Mouse (Mus musculus) MEL (cell line): ENCODE measurements around the gene Gm48551. TPM values are rescaled to one million over a fixed set of nuclear protein-coding genes. Genes with fewer than 3 reads are reported as not detected.

Experiments used
- DNase-seq: peaks from one replicate; pipeline ENCODE4 v3.0.0; 2011; ENCODE audit warnings: low read depth, low spot score
- H3K27ac ChIP-seq: 2 replicates; pipeline ENCODE4 v1.5.1; 2012; ENCODE audit warnings: low read depth, mild to moderate bottlenecking, control low read depth, low read length, moderate library complexity; ENCODE audit not compliant: control insufficient read depth
- H3K27me3 ChIP-seq, 2 experiments: fragments of 150-350 bp in 1 of 2; sonication (generic) in 1 of 2; 2 replicates each; pipeline ENCODE4 v1.6.1; 2012; ENCODE audit warnings: low read length in 2 of 2, mild to moderate bottlenecking in 2 of 2, improper control_type of control experiment in 1 of 2, moderate library complexity in 1 of 2; ENCODE audit not compliant: insufficient read depth in 2 of 2, control insufficient read depth in 1 of 2
- H3K36me3 ChIP-seq, 2 experiments: 2 replicates each; pipeline ENCODE4 v1.6.1; 2012 to 2014; ENCODE audit warnings: low read length in 2 of 2, improper control_type of control experiment in 1 of 2, inconsistent platforms in 1 of 2, mild to moderate bottlenecking in 1 of 2; ENCODE audit not compliant: insufficient read depth in 2 of 2, control insufficient read depth in 1 of 2
- H3K4me1 ChIP-seq, 2 experiments: fragments of 150-350 bp in 1 of 2; sonication (generic) in 1 of 2; 2 replicates each; pipeline ENCODE4 v1.6.1; 2012; ENCODE audit warnings: low read length in 2 of 2, improper control_type of control experiment in 1 of 2, mild to moderate bottlenecking in 1 of 2; ENCODE audit not compliant: insufficient read depth in 2 of 2, control insufficient read depth in 1 of 2
- H3K4me3 ChIP-seq, 2 experiments: fragments of 150-350 bp in 1 of 2; sonication (generic) in 1 of 2; 2 replicates each; pipeline ENCODE4 v1.5.1; 2012; ENCODE audit warnings: low read depth in 2 of 2, low read length in 2 of 2, mild to moderate bottlenecking in 2 of 2, moderate library complexity in 2 of 2, control low read depth in 1 of 2, improper control_type of control experiment in 1 of 2; ENCODE audit not compliant: control insufficient read depth in 1 of 2, insufficient read depth in 1 of 2
- H3K79me2 ChIP-seq: 2 replicates; pipeline ENCODE4 v1.6.1; 2012; ENCODE audit warnings: mild to moderate bottlenecking, low read length, moderate library complexity; ENCODE audit not compliant: control insufficient read depth, poor library complexity, insufficient read depth
- H3K9ac ChIP-seq: 2 replicates; pipeline ENCODE4 v1.6.1; 2012; ENCODE audit warnings: low read depth, mild to moderate bottlenecking, control low read depth, low read length, moderate library complexity; ENCODE audit not compliant: control insufficient read depth, poor library complexity, severe bottlenecking
- H3K9me3 ChIP-seq: fragments of 150-350 bp; sonication (generic); replicated peaks from 2 replicates; pipeline ENCODE4 v1.6.1; 2012; ENCODE audit warnings: mild to moderate bottlenecking, low read length, improper control_type of control experiment, moderate library complexity; ENCODE audit not compliant: insufficient read depth
- BHLHE40 ChIP-seq: IDR thresholded peaks from 2 replicates; pipeline ENCODE4 v1.6.1; 2012; ENCODE audit warnings: low read depth, mild to moderate bottlenecking, inconsistent platforms, low read length, improper control_type of control experiment, borderline replicate concordance
- E2F4 ChIP-seq: IDR thresholded peaks from 2 replicates; pipeline ENCODE4 v1.6.1; 2011; ENCODE audit warnings: low read depth, low read length, improper control_type of control experiment, borderline replicate concordance
- HCFC1 ChIP-seq: IDR thresholded peaks from 2 replicates; pipeline ENCODE4 v1.6.1; 2012; ENCODE audit warnings: low read depth, mild to moderate bottlenecking, inconsistent platforms, low read length, improper control_type of control experiment, moderate library complexity
- MAZ ChIP-seq: IDR thresholded peaks from 2 replicates; pipeline ENCODE4 v1.6.1; 2012; ENCODE audit warnings: low read depth, mild to moderate bottlenecking, inconsistent platforms, low read length, improper control_type of control experiment
- MYB ChIP-seq: IDR thresholded peaks from 2 replicates; pipeline ENCODE4 v1.6.1; 2011; ENCODE audit warnings: mild to moderate bottlenecking, low read depth, low read length, improper control_type of control experiment
- MYC ChIP-seq: IDR thresholded peaks from 2 replicates; pipeline ENCODE4 v1.6.1; 2011; ENCODE audit warnings: low read depth, mild to moderate bottlenecking, low read length, improper control_type of control experiment, moderate library complexity
- NELFE ChIP-seq: IDR thresholded peaks from 2 replicates; pipeline ENCODE4 v1.6.1; 2011; ENCODE audit warnings: low read depth, low read length, improper control_type of control experiment
- NRF1 ChIP-seq: IDR thresholded peaks from 2 replicates; pipeline ENCODE4 v1.6.1; 2014; ENCODE audit warnings: low read depth, mild to moderate bottlenecking, inconsistent platforms, low read length, improper control_type of control experiment, moderate library complexity; ENCODE audit not compliant: poor library complexity, insufficient read depth, severe bottlenecking
- POLR2A ChIP-seq, 2 experiments: IDR thresholded peaks; 2 replicates each; pipeline ENCODE4 v1.6.1; 2011 to 2012; ENCODE audit warnings: low read length in 2 of 2, mild to moderate bottlenecking in 2 of 2, control low read depth in 1 of 2, improper control_type of control experiment in 1 of 2, low read depth in 1 of 2, moderate library complexity in 1 of 2; ENCODE audit not compliant: control insufficient read depth in 1 of 2, insufficient read depth in 1 of 2, poor library complexity in 1 of 2
- POLR2AphosphoS2 ChIP-seq: IDR thresholded peaks from 2 replicates; pipeline ENCODE4 v1.6.1; 2011; ENCODE audit warnings: low read length, improper control_type of control experiment
- POLR2AphosphoS5 ChIP-seq: IDR thresholded peaks from 2 replicates; pipeline ENCODE4 v1.6.1; 2012; ENCODE audit warnings: low read depth, borderline replicate concordance, mild to moderate bottlenecking, inconsistent platforms, low read length, moderate library complexity, mixed read lengths
- SIN3A ChIP-seq: IDR thresholded peaks from 2 replicates; pipeline ENCODE4 v1.6.1; 2012; ENCODE audit warnings: low read length, improper control_type of control experiment, inconsistent platforms
- TAL1 ChIP-seq: IDR thresholded peaks from 2 replicates; pipeline ENCODE4 v1.6.1; 2012; ENCODE audit warnings: mild to moderate bottlenecking, inconsistent platforms, low read length, moderate library complexity, mixed read lengths
- UBTF ChIP-seq: IDR thresholded peaks from 2 replicates; pipeline ENCODE4 v1.6.1; 2012; ENCODE audit warnings: low read depth, mild to moderate bottlenecking, inconsistent platforms, low read length, improper control_type of control experiment, moderate library complexity, borderline replicate concordance; ENCODE audit not compliant: insufficient read depth
- USF1 ChIP-seq: IDR thresholded peaks from 2 replicates; pipeline ENCODE4 v1.6.1; 2014; ENCODE audit warnings: low read depth, mild to moderate bottlenecking, inconsistent platforms, low read length, improper control_type of control experiment, moderate library complexity
- ZC3H11A ChIP-seq: IDR thresholded peaks from 2 replicates; pipeline ENCODE4 v1.6.1; 2012; ENCODE audit warnings: low read depth, mild to moderate bottlenecking, inconsistent platforms, low read length, improper control_type of control experiment
- ZKSCAN1 ChIP-seq: IDR thresholded peaks from 2 replicates; pipeline ENCODE4 v1.6.1; 2012; ENCODE audit warnings: low read depth, mild to moderate bottlenecking, inconsistent platforms, low read length, improper control_type of control experiment, moderate library complexity
- polyA plus RNA-seq, 2 experiments: library from polyadenylated mRNA; stranded (reverse) in 1 of 2; unstranded in 1 of 2; fragments of >175 nt in 1 of 2; fragments of >200 nt in 1 of 2; gene quantifications; 2 replicates each; pipeline versions ENCODE4 v1.2.1 to v1.2.4; 2012; ENCODE audit warnings: low replicate concordance in 2 of 2, low read depth in 1 of 2; ENCODE audit not compliant: insufficient read length in 2 of 2, insufficient read depth in 1 of 2, missing spikeins in 1 of 2
- total RNA-seq: library from RNA; depleted of rRNA; stranded (reverse); fragments of 300-350 nt; gene quantifications from 2 replicates; pipeline ENCODE4 v1.2.3, GENCODE M21; 2012

The Gm48551 gene
- total and polyA plus RNA-seq, 3 experiments: 0.62 to 2.6 TPM; not detected in 1

DNA sequence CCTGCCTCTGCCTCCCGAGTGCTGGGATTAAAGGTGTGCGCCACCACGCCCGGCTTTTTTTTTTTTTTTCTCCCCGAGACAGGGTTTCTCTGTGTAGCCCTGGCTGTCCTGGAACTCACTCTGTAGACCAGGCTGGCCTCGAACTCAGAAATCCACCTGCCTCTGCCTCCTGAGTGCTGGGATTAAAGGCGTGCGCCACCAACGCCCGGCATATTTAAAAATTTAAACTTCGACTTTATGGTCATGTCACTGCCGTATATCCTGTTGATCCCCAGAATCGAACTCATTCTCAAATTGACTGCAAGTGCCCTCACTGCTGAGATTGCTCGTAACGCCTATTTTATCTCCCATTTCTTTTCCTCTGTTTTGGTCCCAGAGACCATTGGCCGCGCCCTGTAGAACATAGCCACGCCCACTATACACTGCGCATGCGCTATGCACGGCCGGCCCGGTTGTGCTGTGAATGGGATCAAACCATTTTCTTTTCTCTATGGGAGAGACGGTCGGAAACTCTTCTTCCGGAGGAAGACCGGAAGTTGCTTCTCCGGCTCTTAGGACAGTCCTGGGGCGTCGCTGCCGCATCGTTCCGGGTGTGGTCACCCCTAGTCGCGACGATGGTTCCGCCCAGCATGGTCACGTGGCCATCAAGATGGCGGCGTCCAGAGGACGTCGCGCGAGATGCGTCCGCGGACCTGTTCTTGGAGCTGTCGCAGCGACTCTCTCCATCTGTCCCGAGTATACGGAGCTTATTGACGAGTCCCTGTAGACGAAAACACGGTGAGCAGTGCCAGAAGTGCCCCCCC, at the start of gene Gm48551, which contains the start of gene Dohh (continued):
- TF ChIP-seq NELFE (peak; percentile 88), SIN3A (peak; percentile 99)

DNA sequence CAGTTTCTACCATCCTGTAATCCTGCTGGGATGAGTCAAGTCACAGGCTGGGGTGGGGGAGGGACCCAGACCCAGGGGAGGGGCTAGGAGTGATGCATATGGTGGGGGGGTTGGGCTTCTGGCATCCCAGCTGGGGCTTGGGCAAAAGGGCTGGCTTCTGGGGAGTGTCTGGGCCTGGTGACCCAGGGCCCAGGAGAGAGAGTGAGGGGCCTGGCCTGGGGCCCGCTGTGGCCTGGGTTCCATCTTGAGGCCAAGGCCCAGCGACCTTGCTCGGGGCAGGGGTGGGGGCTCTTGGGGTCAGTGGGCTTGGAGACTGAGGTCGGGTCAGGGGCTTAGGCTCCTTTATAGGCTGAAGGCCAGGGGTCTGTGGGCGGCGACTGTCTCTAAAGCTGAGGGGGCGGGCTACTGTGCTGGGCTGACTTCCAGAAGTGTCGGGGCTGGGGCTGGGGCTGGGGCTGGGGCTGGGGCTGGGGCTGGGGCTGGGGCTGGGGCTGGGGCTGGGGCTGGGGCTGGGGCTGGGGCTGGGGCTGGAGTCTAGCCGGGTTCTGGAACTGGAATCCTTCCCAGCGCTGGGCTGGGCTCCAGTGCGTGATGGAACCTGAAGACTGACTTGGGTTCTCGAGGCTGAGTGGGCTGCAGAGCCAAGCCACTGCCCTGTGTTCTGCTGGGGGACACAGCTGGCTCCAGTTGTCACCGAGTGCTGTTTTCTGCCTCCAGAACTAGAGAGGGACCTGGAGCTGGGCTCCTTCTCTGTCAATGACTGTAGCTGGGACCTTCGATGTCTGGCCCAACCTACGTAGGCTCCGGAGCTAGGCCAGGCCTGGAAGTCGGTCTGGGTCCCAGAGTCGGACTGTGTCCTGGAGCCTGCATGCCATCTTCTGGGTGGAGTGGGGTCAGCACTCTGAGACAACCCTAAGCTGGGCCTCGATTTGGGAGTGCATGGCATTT, 48.6 kb upstream of the Gm48551 start:
- H3K4me3 ChIP-seq: no peak overlapping the region
- no peaks in the 10 kb centered on the region for H3K36me3 ChIP-seq
- no peaks in the 10 kb centered on the region for H3K4me1 ChIP-seq
- H3K27ac ChIP-seq: no peak overlapping the region
- no peaks in the 10 kb centered on the region for H3K9me3 ChIP-seq
- no peaks in the 10 kb centered on the region for H3K79me2 ChIP-seq
- TF ChIP-seq POLR2A (IDR thresholded peaks at IDR 0.05; ENCODE audit: control insufficient read depth in 1 of 2, insufficient read depth in 1 of 2, low read depth in 1 of 2, low read length in 2 of 2, poor library complexity in 1 of 2): no peak
- H3K9ac ChIP-seq: no peak overlapping the region
- no peak for DNase-seq
- no peaks in the 10 kb centered on the region; a peak in 1 of 4 replicates for H3K27me3 ChIP-seq

DNA sequence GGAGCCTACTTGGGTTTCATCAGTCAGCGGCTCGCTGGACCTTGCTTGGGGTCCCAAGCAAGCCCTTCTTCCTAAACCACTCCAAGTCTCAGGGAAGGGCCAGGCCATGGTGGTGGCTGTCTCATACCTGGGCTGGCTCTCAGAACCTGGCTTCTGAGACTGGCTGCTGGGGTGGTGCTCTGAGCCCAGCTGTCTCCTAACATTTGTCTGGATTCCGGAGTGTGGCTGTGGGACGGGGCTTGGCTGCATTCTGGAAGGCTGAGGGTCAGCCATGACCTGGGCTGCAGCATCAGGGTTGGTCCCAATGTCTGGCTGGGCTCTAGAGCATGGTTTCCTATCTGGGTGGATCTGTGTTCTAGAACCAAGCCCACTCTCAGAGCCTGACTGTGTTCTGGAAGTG, 47.7 kb upstream of the Gm48551 start:
- Histone ChIP-seq H3K36me3 (no peaks in the 10 kb centered on the region), H3K79me2 (no peaks in the 10 kb centered on the region), H3K4me3 (no peak overlapping the region), H3K9me3 (no peaks in the 10 kb centered on the region), H3K9ac (no peak overlapping the region), H3K4me1 (no peaks in the 10 kb centered on the region), H3K27ac (no peak overlapping the region), H3K27me3 (no peaks in the 10 kb centered on the region; a peak in 1 of 4 replicates)
- no peak for DNase-seq
- no peak for TF ChIP-seq POLR2A (IDR thresholded peaks at IDR 0.05; ENCODE audit: control insufficient read depth in 1 of 2, insufficient read depth in 1 of 2, low read depth in 1 of 2, low read length in 2 of 2, poor library complexity in 1 of 2)
- TF ChIP-seq, all 39 proteins: peak for 0

DNA sequence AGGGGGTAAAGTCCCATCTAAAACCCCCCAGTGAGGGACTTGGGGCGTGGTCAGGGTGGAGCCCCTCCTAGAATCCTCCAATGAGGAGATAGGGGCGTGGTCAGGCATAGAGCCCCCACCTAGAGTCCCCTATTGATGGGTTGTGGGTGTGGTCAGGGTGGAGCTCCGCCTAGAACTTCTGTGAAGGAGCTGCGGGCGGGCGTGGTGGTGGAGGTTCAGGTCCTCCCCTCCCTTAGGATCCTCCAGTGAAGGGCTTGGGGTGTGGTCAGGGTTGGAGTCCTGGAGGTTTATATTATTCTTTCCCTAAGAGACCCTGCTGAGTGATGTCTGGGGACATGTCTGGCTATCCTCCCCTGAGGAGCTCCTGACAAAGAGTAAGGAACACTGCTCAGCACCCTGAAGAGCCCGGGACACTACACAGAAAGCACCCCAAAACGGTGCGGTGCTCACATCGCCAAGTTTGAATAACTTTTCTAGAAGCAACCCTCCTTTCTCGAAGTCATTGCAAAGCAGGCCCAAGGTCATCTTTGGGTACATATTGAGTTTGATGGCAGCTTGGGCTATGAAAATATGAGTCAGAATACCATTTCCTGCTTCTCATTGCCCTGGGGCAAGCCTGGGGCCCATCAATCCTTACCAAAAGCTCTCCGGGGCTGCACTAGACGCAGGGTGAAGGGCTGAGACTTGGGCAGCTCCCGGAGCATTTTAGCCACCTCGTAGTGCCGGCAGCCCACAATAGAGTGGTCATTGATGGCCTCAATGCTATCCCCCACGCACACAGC, 43.5 kb upstream of the Gm48551 start:
- no peaks in the 10 kb centered on the region for H3K9me3 ChIP-seq
- H3K36me3 ChIP-seq: no peaks in the 10 kb centered on the region; a peak in 1 of 4 replicates
- H3K9ac ChIP-seq: no peak overlapping the region
- H3K27me3 ChIP-seq: no peaks in the 10 kb centered on the region; a peak in 1 of 4 replicates
- no peak overlapping the region for H3K27ac ChIP-seq
- TF ChIP-seq MAZ: no peak
- no peak for TF ChIP-seq POLR2A (IDR thresholded peaks at IDR 0.05; ENCODE audit: control insufficient read depth in 1 of 2, insufficient read depth in 1 of 2, low read depth in 1 of 2, low read length in 2 of 2, poor library complexity in 1 of 2)
- TF ChIP-seq ZC3H11A: no peak
- TF ChIP-seq MYB: no peak
- no peak for TF ChIP-seq HCFC1
- TF ChIP-seq ZKSCAN1: no peak
- TF ChIP-seq USF1: no peak
- no peak for TF ChIP-seq UBTF
- no peak for TF ChIP-seq NRF1
- TF ChIP-seq POLR2AphosphoS5: no peak
- no peak for TF ChIP-seq MYC
- TF ChIP-seq BHLHE40: no peak
- no peak for TF ChIP-seq TAL1
- TF ChIP-seq POLR2AphosphoS2: no peak
- no peak for TF ChIP-seq E2F4
- peaks cover 8% of the 10 kb centered on the region in 2 experiments; a peak in 3 of 4 replicates for H3K4me1 ChIP-seq
- no peak for DNase-seq
- H3K79me2 ChIP-seq: no peaks in the 10 kb centered on the region
- no peak overlapping the region for H3K4me3 ChIP-seq
